Mouse (Mus musculus): ENCODE results near the gene Gm45808.

DNA sequence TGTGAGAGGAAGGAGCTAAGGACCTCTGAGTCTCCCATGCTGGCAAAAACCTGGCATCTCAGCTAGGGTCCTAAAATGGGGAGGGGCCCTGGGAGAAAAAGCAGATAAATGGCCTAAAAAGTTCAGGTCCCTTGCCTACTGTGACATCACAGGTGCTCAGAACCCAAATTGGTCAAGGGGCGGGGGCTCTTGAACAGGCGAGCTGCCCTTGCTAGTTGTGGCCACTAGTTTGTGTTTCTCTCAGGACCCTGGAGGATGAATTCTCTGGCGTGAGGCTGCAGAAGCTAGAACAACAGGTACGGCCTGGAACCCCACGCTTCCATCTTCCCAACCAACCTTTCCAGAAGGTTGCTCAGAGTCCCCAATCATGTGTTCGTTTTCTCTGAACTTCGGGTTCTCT, 27.8 kb upstream of the Gm45808 start:
- TF ChIP-seq POLR2A (IDR thresholded peaks at IDR 0.05; ENCODE audit: borderline replicate concordance, extremely low read depth, low read depth, low read length) (no peak), CTCF (IDR thresholded peaks at IDR 0.05; ENCODE audit: insufficient read depth, low read length) (no peak)
